Mouse (Mus musculus) right cerebral cortex, postnatal 10 days (tissue): ENCODE measurements around the gene Sh3glb2.

Source experiments
- DNase-seq, 2 experiments: peaks; one replicate each; pipeline ENCODE4 v3.0.0; 2021; ENCODE audit warnings: low spot score in 2 of 2

Gene Sh3glb2

GRCm38 (mm10) chr2:30342061-30342460 lies 17.1 kb downstream of the Sh3glb2 start:
- peak in 1 of 2 experiments; percentile 25 for DNase-seq

DNA sequence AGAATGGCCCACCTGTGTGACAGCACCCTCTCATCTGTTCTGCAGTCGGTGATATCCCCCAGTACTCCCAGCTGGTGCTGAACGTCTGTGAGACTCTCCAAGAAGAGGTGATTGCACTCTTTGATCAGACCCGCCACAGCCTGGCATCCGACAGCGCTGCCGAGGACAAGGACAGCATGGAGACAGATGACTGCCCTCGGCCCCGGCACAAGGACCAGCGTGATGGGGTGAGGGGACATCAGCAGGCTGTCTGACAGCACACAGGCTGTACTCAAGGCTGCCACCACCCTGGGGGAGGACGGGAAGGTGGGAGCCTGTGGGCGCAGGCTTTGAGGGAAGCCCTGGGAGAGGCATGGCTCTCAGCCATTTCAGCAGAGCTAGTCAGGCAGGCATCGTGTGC lies 22.0 kb downstream of the Sh3glb2 start:
- no peak for DNase-seq

GRCm38 (mm10) chr2:30336174-30336915 lies 22.8 kb downstream of the Sh3glb2 start:
- DNase-seq: peak in 1 of 2 experiments; percentile 18

DNA sequence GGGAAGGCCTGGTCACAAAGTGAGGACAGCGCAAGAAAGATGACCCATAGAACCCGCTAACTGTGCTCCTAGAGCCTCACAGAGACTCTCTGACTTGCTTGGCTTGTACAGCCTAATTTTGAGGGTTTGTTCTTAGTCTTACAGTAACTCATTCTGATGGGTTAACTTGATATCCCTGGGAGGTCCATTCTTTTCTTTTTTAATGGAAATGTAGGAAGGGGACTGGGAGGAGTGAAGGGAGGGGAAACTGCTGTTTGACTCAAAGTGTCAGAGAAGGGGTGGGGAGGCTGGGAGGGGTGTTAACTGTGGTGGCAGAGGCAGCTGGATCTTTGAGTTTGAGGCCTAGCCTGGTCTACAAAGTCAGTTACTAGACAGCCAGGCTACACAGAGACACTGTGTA lies 23.8 kb downstream of the Sh3glb2 start:
- no peak for DNase-seq

- no peak for DNase-seq
Measured at GRCm38 (mm10) chr2:30328791-30329190, 30.3 kb downstream of the Sh3glb2 start.

DNA sequence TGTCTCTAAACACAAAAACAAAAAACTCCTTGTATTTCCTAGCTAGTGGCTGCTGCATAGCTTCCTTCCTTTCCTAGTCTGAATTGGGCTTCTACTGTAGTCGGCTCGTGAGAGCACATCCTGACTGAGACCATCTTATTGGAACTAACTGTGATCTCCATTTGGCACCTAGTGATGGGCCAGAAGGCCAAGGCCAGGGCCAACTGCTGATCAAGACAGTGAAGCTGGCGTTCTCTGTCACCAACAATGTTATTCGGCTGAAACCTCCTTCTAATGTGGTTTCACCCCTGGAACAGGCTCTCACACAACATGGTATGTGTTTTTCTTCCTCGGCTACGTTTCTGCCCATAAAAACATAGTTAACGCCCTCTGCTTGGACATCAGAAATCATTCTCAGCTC lies 31.9 kb downstream of the Sh3glb2 start:
- DNase-seq: no peak

GRCm38 (mm10) chr2:30325296-30325695 lies 33.8 kb downstream of the Sh3glb2 start:
- no peak for DNase-seq

- DNase-seq: no peak
Measured at GRCm38 (mm10) chr2:30323111-30323510, 36.0 kb downstream of the Sh3glb2 start.

GRCm38 (mm10) chr2:30319260-30319659 lies 39.9 kb downstream of the Sh3glb2 start:
- DNase-seq: no peak

- DNase-seq: no peak
Measured at GRCm38 (mm10) chr2:30316955-30317354, 42.2 kb downstream of the Sh3glb2 start.

- no peak for DNase-seq
Measured at GRCm38 (mm10) chr2:30316136-30316535, 43.0 kb downstream of the Sh3glb2 start.

- DNase-seq: no peak
Measured at GRCm38 (mm10) chr2:30311481-30311880, 47.7 kb downstream of the Sh3glb2 start.

- no peak for DNase-seq
Measured at GRCm38 (mm10) chr2:30309351-30309750, 49.8 kb downstream of the Sh3glb2 start.

DNA sequence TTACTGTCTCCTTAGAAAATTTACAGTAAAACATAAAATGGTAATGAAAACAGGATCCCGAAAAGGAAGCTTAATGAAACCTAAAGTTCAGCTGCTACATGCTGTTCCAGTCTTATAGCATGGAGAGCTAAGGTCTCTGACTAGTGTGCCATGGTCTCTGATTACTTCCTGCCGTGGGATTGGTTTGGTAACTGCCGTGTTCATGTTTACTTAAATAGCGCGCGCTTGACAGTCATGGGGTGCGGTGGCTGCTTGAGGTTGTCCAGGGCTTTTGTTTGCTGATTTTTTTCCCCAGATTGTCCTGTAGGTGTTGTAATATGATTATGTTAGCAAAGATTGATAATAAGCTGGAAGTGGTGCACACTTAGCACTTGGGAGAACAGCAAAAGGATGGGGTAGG lies 53.0 kb downstream of the Sh3glb2 start:
- no peak for DNase-seq

DNA sequence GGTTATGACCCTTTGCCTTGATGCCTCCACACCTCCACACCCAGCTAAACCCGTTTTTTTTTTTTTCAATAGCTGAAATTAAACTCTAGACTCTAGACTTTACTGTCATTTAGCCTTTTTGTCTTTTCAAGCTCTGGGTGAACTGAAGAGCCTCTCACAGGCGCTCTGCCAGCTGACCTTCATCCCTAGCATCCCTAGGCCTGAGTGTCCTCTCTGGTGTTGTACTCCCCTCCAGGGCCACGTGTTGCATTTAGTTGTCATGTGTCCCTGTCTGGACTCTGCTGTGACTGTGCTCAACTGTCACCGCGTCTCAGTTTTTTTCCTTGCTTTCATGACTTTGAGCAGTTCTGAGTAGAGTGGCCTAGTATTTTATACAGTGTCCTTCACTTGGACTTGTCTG lies 59.2 kb downstream of the Sh3glb2 start:
- DNase-seq: no peak

DNA sequence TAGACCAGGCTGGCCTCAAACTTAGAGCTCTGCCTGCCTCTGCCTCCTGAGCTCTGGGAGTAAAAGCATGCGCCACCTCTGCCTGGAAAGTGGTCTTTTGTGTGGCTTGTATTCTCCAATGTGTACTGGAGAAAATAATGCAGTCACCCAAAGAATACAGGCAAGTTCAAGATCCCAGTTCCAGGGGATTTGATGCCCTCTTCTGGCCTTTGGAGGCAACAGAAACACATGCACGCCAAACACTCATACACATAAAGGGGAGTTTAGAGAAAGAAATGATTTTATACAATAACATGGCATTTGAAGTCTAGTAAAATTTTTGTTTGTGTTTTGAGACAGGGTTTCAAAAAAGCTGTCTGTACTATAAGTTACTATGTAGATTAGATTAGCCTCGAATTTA lies 59.6 kb downstream of the Sh3glb2 start:
- DNase-seq: no peak
